Mouse (Mus musculus) myocyte (in vitro differentiated cells): ENCODE data around the gene Pfkp.

ENCODE experiments used
- CEBPB ChIP-seq: IDR thresholded peaks from 2 replicates; pipeline ENCODE4 v1.6.1; 2011; ENCODE audit warnings: mild to moderate bottlenecking, moderate library complexity; ENCODE audit not compliant: poor library complexity, insufficient read depth, severe bottlenecking
- E2F4 ChIP-seq: IDR thresholded peaks from one replicate; pipeline ENCODE4 v1.6.1; 2011; ENCODE audit warnings: mild to moderate bottlenecking, control low read depth, moderate library complexity; ENCODE audit not compliant: insufficient read depth
- MAX ChIP-seq: IDR thresholded peaks from one replicate; pipeline ENCODE4 v1.6.1; 2011; ENCODE audit warnings: low read depth, mild to moderate bottlenecking, control low read depth
- POLR2A ChIP-seq: IDR thresholded peaks from one replicate; pipeline ENCODE4 v1.6.1; 2011; ENCODE audit warnings: low read depth, mild to moderate bottlenecking, control low read depth, moderate library complexity; ENCODE audit not compliant: insufficient read length
- POLR2AphosphoS2 ChIP-seq: IDR thresholded peaks from one replicate; pipeline ENCODE4 v1.6.1; 2011; ENCODE audit warnings: low read depth, control low read depth; ENCODE audit not compliant: insufficient read length
- TCF12 ChIP-seq: IDR thresholded peaks from one replicate; pipeline ENCODE4 v1.6.1; 2011; ENCODE audit warnings: mild to moderate bottlenecking, control low read depth; ENCODE audit not compliant: poor library complexity, insufficient read depth, severe bottlenecking
- USF1 ChIP-seq: IDR thresholded peaks from one replicate; pipeline ENCODE4 v1.6.1; 2011; ENCODE audit warnings: low read depth, mild to moderate bottlenecking, control low read depth, moderate library complexity

GRCm38 (mm10) chr13:6634063-6634462, 14.5 kb downstream of the Pfkp start:
- TF ChIP-seq POLR2A (no peak), E2F4 (no peak), POLR2AphosphoS2 (no peak), MAX (no peak), USF1 (no peak), TCF12 (no peak), CEBPB (no peak)
